Mouse (Mus musculus) retina, postnatal 7 days (tissue): Measurements from ENCODE around the gene Rap1b.
A peak's percentile ranks its signal among the peaks of the same experiment; 100 is the strongest.
"Not testable (repeated sequence)": the region's sequence is repeated elsewhere in the genome, so short reads cannot be mapped to it uniquely, and the experiment has no call there.

ENCODE experiments used
- DNase-seq: peaks from one replicate; pipeline ENCODE4 v3.0.0-alpha.2; 2012; ENCODE audit warnings: low read depth, low spot score

Gene Rap1b

DNA sequence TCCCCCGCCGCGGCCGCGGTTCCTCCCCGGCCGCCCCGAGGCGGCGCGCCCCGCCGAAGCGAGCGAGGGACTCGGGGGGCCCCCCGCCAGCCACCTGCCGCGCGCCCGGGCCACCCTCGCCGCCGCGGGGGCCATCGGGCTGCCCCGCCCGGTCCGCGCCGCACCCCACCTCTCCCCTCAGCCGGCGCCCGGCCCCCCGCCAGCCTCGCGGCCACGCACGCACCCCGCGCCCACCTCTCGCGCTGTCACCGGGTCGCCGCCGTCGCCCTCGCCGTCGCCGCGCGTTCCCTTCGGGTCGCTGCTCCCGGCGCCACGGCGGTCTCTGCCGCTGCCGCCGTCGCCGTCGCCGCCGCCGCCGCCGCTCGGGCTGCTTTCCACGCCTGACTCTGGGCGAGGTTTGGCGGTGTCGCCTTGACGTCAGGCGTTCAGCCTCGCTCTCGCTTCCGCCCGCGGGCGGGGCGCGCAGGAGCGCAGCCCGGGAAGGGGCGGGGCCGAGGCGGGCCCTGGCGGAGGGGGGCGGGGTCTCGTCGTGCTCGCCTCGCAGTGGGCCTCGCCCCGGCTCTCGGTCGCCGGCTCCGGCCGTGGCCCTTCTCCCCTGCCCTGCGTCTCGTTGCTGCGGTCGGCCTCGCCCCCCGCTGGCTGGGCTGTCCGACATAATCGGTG lies at the start of gene Rap1b:
TSS of gene Rap1b (minus strand) at position 439 of the 663 bp plus-strand sequence.
- DNase-seq = peak; percentile 91

DNA sequence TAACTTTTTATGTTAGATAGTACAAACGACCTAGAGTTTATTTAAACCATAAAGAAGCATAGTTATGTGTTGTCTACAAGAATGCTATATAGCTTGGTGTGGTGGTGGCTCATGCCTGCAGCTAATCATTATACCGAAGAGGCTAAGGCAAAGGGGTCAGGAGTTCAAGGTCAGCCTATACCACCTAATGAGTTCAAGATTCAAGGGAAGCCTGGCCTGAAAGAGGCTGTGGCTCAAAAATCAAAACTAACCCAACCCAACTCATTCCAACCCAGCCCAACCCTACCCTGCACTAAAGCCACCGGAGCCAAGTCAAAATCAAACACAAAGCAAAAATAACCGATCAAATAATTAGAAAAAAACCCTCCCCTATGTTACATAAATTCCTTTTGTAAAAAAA lies 49.4 kb upstream of the Rap1b start:
- no peak for DNase-seq

DNA sequence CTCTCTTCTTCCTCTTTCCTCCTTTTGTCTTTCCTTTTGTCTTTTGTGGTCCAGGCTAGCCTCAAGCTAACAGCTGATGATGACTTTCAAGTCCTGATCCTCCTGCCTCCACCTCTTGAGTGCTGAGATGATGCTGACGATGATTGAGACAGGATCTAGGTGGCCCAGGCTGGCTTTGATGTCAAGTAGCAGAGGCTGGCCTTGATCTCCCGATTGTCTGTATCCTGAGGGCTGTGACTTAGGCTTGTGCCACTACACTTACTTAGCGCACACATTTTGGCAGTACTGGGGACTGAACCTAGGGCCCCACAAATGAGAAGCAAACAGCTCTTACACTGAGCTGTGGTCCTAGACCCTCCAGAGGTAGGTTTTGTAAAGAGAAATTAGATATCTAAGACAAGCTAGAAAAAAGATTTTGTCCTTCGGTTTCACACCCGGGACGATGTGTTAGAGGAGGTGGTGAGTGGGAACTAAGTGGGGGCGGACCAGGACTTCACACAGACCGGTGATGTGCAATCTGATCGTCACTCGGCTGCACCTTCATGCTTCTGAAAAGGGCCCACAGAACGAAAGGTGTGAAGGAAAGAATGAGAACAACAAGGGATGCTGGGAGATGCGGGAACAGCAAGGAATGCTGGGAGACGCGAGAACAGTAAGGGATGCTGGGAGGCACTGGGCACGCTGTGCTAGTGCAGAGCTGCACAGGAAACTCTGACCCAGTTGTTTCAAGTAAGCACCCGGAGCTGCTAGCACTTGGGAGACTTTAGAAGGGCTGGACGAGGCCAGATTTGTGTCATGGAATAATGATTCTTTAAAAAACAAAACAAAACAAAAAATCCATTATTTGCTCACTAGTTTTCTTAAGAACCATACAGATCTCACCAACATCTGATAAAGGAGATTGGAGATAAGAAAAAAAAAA lies 48.5 kb upstream of the Rap1b start:
- no peak for DNase-seq

DNA sequence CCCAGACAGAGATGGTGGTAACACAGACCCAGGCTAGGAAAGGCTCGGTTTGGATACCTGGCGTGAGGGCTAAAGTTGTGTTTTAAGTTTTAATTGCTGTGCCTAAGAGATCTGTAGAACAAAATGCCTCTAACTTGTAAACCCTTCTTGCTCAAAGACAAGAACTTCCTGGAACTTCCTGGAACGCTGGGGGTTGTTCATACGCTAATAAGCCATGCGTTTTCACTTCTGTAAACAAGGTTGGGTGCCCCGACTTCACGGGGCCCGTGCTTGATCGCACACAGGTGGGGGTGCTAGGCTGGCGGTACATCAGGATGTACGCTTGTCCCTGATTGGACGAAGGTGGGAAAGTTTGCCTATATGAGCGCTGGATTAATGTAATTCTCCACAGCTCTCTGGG lies 47.3 kb upstream of the Rap1b start:
- not testable (repeated sequence) for DNase-seq

DNA sequence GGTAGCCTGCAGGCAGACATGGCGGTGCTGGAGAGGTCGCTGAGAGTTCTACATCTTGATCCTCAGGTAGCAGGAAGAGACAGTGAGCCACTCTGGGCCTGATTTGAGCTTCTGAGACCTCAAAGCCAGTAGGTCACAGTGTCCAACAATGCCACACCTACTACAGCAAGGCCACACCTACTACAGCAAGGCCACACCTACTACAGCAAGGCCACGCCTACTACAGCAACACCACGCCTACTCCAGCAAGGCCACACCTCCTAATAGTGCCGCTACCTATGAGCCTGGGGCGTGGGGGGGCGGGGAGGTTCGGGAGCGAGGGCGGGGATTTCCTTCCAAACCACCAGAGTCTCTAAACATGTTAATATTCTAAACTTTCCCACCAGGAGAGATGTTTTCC lies 45.5 kb upstream of the Rap1b start:
- DNase-seq = no peak

DNA sequence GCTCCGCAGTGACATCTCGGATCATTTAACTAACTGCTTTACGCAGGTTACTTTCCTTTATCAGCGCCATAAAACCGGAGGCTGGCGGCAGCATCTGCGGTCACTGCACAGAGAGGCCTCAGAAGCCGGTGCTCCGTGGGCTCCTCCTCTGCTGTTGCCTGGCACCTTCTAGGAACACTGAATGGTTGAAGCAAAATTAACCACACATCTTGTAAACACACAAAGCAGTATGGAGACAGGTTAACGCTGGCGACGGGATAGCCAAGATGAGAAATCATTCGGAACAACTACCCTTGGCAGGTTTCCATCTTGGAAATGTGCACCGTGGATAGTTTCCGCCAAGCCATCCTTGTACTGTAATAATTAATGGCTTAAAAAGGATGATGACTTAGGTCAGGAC lies 43.0 kb upstream of the Rap1b start:
- no peak for DNase-seq

DNA sequence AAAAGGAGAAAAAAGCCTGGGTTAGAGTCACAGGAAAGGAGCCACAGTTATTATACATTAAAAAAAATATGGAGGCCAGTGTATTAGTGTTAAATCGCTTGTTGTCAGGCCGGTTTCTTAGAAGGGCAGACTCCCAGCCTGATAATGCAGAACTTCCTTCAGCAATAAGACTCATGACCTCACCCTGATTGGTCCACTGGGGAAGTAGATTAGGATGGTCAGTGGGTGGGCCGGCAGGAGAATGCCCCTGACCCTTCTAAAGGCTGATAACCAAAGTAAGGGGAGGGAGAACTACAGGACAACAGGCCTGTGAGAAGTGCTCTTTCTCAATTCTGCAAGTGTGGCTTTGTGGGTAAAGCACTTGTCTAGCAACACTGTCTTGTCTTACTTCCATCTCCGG lies 39.5 kb upstream of the Rap1b start:
- DNase-seq = no peak

DNA sequence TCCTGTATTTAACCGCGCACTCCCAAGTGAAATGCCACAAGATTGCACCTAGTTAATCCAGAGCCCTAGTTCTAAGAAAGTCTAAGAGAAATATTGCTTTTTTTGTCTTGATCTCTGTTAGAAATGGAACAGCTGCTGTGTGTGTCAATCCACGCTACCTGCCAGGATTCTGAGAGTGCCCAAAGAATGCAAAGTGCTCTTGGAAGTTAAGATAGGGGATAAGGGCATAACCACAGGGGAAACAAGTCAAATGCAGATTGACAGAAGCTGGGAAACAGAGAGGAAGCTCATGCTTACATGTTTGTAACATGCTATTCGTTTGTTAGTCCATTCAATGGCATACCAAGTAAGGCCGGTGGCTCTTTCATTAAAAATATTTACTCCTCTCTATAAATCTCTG lies 38.9 kb upstream of the Rap1b start:
- no peak for DNase-seq

DNA sequence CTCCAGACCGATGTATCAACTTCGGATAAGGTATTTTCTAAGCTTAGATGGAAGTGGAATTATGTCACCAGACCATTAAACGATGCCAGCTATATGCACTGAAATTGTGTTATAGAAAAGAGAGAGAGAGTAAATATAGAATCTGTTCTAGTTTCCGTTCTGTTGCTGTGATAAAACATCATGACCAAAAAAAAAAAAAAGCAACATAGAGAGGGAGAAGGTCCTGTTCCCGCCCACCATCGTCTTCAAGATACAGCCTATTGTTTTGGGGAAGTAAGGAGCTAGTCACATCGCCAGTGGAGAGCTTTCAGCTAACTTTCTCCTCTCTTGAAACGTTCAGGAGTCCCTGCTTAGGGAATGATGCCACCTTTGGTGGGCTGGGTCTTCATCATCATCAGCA lies 37.6 kb upstream of the Rap1b start:
- DNase-seq = no peak

DNA sequence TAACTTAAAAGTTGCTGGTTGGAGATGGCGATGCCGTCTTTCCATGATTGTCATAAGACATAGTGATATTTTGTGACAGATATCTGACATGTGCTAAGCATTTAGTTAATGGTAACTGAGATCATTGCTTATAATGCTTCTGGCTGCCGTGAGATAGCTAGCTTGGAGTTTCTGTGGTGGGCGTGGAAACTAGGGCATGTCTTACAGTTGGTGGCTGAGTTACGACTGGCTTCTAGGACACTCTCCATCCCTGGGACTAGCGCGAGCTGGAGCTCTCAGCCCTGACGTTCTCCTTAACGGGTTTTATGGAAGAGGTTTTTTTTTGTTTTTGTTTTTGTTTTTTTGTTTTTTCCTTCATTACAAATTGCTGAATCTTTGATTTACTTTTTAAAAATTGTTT lies 32.8 kb upstream of the Rap1b start:
- DNase-seq = no peak

DNA sequence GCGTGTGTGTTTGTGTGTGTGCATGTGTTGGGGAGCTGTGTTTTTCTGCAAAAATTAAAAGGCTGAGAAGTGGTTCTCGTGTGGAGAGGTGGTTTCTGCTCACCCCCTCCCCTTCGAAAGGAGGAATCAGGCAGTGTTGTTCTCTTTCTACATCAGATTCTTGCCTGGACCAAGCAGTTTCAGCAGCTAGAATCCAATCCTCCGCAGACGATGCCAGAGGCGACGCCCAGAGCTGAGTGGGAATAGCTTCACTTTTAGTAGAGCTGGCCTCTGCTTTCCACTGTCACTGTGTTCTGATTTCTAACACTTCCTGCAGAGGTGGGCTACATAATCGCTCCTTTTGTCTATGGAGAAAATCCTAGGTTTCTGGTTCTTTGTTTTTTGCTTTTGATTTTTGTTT lies 31.0 kb upstream of the Rap1b start:
- no peak for DNase-seq

DNA sequence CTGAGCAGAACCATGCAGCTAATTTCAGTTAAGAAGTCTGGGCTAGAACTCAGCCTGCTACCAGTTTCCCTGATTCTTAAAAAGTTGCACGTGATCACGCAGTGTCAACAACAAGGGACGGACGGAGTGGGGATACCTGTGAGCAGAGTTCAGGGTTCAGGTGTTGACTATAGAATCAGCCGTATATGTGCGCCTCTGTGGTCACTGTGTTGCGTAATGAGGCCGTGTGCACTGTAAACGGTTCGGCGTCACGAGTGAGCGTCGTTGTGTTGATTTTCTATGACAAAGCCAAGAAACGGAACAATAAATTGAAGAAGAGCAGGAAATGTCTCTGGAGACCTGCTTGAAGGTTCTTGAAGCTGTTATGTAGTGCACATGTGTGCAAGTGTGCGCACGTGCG lies 30.6 kb upstream of the Rap1b start:
- no peak for DNase-seq

DNA sequence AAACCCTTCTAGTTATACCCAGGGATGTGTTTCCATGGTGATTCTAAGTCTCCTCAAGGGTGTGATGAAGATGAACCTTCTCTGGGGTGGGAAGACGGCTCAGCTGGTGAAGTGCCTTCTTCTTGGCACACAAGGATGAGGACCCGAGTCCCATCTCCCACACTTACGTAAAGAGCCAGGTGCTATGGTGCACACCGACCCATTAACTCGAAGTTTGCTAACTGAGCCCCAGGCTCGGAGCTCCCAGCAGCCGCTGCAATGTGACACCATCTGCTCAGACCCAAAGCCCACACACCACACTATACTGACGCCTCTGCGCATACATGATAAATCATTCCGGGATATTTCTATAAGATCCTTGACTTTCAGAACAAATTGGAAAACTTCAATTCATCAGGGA lies 29.1 kb upstream of the Rap1b start:
- no peak for DNase-seq

DNA sequence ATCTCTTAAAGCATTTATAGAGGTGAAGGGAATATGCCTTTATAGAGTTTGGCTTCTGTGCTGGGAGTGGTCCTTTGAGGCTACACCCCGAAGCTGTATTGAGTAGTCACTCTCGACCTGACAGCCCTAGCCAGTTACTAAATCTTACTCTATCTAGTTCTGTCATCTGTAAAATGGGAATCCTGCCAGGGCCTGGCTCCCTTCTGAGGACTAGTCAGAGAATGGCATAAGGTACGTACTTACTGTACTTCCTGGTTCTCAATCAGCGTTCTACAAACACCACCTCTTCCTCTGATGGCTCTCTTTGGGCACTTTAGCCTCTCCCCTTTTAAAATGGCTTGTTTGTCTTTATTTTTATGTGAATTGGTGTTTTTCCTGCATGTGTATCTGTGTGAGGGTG lies 28.1 kb upstream of the Rap1b start:
- DNase-seq = no peak

DNA sequence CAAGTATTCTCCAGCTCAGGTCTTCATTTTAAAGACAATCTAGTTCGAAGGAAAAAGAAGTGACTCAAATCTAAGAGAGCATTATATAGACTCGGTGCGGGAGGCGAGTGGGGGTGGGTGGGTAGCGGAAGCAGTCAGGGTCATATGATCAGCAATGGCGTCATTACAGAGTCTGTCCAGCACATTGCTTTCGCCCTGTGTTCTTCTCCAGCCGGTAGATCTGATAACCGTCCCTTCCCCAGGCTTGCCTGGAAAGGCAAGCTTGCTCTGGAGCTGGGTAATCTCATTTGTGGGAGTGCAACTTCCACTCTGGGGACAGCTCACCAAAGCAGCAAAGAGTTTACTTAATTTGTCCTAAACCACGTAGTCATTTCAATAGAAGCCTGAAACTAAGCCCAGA lies 26.6 kb upstream of the Rap1b start:
- no peak for DNase-seq

DNA sequence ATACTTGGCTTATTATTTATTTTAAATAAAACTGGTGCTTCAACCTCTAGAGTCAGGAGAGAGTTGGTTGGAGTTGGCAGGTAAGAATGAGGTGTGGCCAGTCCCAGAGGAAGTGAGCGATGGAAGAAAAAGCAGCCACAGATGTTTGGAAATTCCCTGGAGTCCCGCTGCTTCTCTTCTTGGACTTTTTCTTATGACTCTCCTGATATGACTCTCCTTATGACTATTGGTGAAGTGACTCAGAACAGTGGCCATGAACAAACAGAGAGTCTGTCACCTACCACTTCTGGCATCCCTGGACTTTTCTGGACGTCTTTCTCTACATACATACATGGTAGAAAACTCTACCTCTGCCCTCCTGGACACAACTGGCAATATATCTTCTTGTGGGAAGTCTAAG lies 21.5 kb upstream of the Rap1b start:
- no peak for DNase-seq

DNA sequence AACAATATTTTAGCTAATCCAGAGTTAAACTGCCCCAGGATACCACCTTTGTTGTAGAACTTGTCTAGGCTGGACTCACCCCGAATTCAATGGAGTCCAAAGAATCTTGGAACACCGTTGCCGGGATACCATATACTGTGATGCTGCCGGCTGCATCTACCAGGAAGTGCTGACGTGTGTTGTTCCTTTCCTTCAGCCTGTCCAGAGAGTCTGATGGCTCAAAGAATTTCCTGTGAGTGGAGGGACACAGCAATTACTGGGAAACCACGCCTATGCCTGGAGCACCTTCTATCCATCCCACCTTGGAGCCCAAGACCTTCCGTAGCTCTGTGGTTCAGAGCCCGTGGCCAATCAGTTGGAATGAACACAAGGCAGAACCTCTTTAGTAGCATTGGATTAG lies 20.8 kb upstream of the Rap1b start:
- no peak for DNase-seq

DNA sequence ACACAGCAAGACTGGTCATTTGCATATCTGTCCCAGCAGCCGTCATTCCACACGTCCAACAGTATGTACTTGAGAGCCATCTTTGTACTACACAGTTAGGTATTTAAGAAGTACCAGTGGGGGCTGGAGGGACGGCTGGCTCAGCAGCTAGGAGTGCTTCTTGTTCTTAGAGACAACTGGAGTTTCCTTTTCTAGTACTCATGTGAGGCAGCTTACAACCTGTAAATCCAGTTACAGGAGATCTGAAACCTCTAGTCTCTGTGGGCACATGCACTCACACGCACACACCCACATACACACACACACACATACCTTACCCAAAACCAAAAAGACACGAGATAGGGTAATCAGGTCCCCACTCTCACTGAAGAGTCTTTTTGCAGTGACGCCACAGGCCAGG lies 18.9 kb upstream of the Rap1b start:
- no peak for DNase-seq

DNA sequence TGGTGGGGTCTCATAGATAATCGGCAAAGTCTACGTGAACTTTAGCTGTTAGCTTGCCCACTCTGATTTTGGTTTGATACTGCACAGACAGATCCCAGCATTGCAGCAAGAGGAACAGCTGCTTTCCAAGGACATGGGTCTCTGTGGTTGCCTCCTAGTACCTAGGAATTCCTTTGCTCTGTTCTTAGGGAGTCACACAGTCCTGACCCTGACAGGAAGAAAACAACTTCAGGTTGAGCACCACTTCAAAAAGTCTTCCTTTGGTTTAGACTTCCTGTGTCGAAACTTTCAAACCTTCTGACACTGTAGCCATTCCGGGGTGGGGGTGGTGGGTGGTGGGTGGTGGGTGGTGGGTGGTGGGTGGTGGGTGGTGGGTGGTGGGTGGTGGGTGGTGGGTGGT lies 18.4 kb upstream of the Rap1b start:
- no peak for DNase-seq

DNA sequence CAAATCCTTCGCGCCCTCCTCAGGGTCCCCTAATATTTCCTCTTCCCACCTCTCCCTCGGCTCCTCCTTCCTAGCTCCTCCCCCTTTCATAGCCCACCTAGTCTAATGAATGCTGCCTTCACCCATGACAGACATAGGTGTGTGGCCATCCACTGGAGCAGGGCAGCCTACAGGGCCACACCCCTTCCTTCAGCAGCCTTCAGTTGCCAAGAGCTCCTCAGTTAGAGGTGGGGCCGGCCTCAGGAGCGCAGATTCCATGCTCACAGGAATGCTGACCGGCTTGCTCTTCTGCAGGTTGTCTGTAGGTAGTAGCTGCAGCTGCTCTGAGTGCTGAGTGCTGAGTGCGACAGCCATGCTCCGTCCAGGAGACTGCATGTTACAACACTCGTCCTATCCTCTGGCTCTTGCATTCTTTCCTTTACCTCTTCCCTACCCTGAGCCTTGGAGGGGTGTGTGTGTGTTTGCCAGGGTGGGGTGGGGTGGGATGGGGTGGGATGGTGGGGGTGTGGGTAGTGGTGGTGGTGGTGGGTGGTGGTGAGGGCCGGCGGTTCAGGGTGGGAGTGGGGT lies 16.3 kb upstream of the Rap1b start:
- no peak for DNase-seq

DNA sequence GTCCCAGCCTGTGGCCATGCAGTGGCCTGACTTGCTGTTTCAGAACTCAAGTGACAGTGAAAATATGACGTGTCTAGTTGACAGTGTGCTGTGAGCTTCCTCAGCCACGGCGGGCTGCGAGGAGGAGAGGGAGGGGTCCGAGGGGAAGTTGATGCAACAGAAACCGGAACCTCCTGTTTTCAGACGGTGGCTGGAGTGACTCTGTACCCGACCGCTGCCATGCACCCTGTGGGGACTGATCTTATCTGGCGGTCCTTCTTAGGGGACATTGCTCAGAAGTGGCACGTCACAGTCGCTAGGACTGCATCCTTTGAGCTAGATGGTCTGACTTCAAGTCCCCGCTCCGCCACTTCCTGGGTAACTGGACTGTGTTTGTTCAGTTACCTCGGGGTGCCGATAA lies 15.1 kb upstream of the Rap1b start:
- DNase-seq = no peak

DNA sequence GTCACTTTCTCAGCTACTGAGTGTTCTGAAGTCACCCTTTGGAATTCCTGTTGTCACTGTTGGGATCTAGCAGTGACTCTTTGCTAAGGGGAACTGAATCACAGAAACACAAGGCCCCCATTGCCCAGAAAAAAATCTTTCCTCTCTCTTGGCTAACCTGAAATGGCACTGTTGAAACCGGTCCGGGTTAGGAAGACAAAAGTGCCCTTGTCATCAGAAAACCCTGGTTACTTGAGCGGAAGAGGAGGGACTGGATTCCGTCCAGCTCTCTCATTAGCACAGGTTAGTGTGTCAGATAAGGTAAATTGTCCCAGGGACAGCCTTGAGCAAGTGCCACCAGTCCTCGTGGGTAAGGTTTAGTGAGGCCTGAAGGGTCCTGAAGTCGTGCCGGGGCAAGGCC lies 14.5 kb upstream of the Rap1b start:
- DNase-seq = no peak

DNA sequence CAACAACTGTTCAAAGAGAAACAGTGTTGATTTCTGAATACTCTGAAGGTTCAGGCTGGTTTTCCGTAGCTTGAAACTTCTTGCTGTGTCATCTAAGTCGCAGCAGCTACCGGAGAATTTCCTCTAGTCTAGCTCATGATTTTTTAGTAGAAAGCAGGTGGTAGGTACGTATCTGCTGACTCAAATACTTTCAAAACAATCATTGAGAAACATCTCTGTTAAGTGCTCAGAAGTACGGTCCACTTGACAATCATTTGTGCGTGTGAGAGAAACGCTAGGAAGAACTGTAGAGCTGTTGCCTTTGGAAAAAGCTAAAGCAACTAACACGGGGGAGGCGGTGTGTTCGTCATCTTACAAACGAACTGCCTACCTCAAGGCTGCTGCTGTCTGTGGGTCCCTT lies 14.0 kb upstream of the Rap1b start:
- no peak for DNase-seq
